ENCODE assay signal across 17 mouse cellular contexts in the genomic region with DNA sequence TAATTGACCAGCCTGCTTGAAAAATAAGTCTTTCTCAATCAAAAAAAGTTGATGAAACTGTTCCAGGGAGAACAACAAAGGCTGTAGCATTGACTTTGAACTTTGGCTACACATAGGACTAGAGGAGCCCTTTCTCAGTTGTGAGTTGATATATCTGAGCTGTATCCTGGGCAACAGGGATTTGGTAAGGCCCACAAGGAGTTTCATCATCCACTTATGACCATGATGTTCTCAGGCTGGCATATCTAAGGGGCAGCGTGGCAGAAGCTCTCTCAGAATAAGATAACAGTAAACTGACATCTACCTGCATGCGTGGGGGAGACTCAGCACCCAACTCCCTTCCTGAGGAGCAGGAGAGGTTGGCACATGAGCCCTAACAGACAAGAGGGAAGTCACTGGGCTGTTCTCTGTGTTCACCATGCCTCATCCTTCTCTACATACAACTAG. TPM values are rescaled to one million over a fixed set of nuclear protein-coding genes. Genes with fewer than 3 reads are reported as not detected.
DNase-seq lines count a peak whose midpoint lies in the region; TF ChIP-seq lines count a peak whose summit lies in the region.
"Had no signal": no experiment of that assay in that cellular context is flagged by ENCODE, and none has a peak within 500 bp of the region (broad histone marks: within the 10 kb centered on the region; RNA-seq: fewer than 3 reads in every experiment).

No protein-coding gene starts in this region.

- peak overlapping the region; percentile 52 for H3K4me3 ChIP-seq in heart, adult 2 months
- peak overlapping the region; percentile 47 for H3K4me3 ChIP-seq in thymus, adult 2 months (ENCODE audit: control insufficient read depth, insufficient read depth, low read length)
- peak overlapping the region; percentile 57 for H3K4me3 ChIP-seq in macrophage (ENCODE audit: inconsistent target)
- H3K4me3 ChIP-seq: embryonic facial prominence, embryonic 10.5 days; hindbrain, embryonic 12.5 days; kidney, embryonic 15.5 days; lung, embryonic 15.5 days; midbrain, embryonic 15.5 days; neural tube, embryonic 15.5 days had no signal

- no peak for TF ChIP-seq EP300 in heart, adult 2 months (IDR thresholded peaks at IDR 0.05; ENCODE audit: insufficient read depth, low read depth, low read length)

- 79% methylated on average over 2 of the region's 2 CpGs for WGBS in heart, adult 2 months
- 11% methylated on average over 2 of the region's 2 CpGs for WGBS in thymus, adult 2 months
- WGBS in macrophage (ENCODE audit: missing documents), result 11% methylated on average over 2 of the region's 2 CpGs

- no peaks in the 10 kb centered on the region for H3K27me3 ChIP-seq in heart, adult 2 months (ENCODE audit: control insufficient read depth, insufficient read depth, low read length)
- no peaks in the 10 kb centered on the region for H3K27me3 ChIP-seq in thymus, adult 2 months (ENCODE audit: control insufficient read depth, insufficient read depth, low read length)
- H3K27me3 ChIP-seq: hindbrain, embryonic 12.5 days; kidney, embryonic 15.5 days; lung, embryonic 15.5 days; midbrain, embryonic 15.5 days; neural tube, embryonic 15.5 days had no signal

- H3K4me1 ChIP-seq in heart, adult 2 months (ENCODE audit: control insufficient read depth, insufficient read depth, low read length), result peaks cover 11% of the 10 kb centered on the region
- peaks cover 40% of the 10 kb centered on the region for H3K4me1 ChIP-seq in thymus, adult 2 months (replicated peaks; ENCODE audit: control insufficient read depth, insufficient read depth, low read length)
- H3K4me1 ChIP-seq: embryonic facial prominence, embryonic 10.5 days; hindbrain, embryonic 12.5 days; midbrain, embryonic 15.5 days; neural tube, embryonic 15.5 days had no signal

- H3K9ac ChIP-seq in heart, adult 2 months (ENCODE audit: low read depth, low read length), result no peak overlapping the region
- H3K9ac ChIP-seq: hindbrain, embryonic 12.5 days; kidney, embryonic 15.5 days; lung, embryonic 15.5 days; midbrain, embryonic 15.5 days; neural tube, embryonic 15.5 days had no signal

- no peak for TF ChIP-seq CTCF in heart, adult 2 months (IDR thresholded peaks at IDR 0.05)
- no peak for TF ChIP-seq CTCF in thymus, adult 2 months (IDR thresholded peaks at IDR 0.05; ENCODE audit: borderline replicate concordance, control insufficient read depth, extremely low read depth, insufficient read depth, low read length, poor library complexity)

- peaks cover 4% of the 10 kb centered on the region for H3K36me3 ChIP-seq in heart, adult 2 months (ENCODE audit: control insufficient read depth, insufficient read depth, low read length)
- H3K36me3 ChIP-seq in thymus, adult 2 months (ENCODE audit: control insufficient read depth, insufficient read depth, low read length), result peaks cover 43% of the 10 kb centered on the region
- no peaks in the 10 kb centered on the region; the same call in 1 of the 2 replicates for H3K36me3 ChIP-seq in macrophage (ENCODE audit: inconsistent target)
- H3K36me3 ChIP-seq: embryonic facial prominence, embryonic 10.5 days; hindbrain, embryonic 12.5 days; kidney, embryonic 15.5 days; lung, embryonic 15.5 days; midbrain, embryonic 15.5 days; neural tube, embryonic 15.5 days had no signal

- TF ChIP-seq POLR2A in heart, adult 2 months (IDR thresholded peaks at IDR 0.05; ENCODE audit: insufficient read depth, low read depth, low read length), result no peak
- no peak for TF ChIP-seq POLR2A in thymus, adult 2 months (IDR thresholded peaks at IDR 0.05; ENCODE audit: control insufficient read depth, extremely low read depth, insufficient read depth, low read length, poor library complexity)

- no peaks in the 10 kb centered on the region for H3K79me2 ChIP-seq in heart, adult 2 months (replicated peaks; ENCODE audit: control insufficient read depth, insufficient read depth, low read length)
- H3K79me2 ChIP-seq in macrophage (ENCODE audit: inconsistent target), result peaks cover 58% of the 10 kb centered on the region

- peak overlapping the region; percentile 87 for H3K27ac ChIP-seq in heart, adult 2 months
- peak overlapping the region; percentile 95 for H3K27ac ChIP-seq in thymus, adult 2 months (ENCODE audit: control insufficient read depth, insufficient read depth, low read length)
- peak overlapping the region; percentile 76 for H3K27ac ChIP-seq in macrophage
- H3K27ac ChIP-seq: embryonic facial prominence, embryonic 10.5 days; hindbrain, embryonic 12.5 days; kidney, embryonic 15.5 days; lung, embryonic 15.5 days; midbrain, embryonic 15.5 days; neural tube, embryonic 15.5 days had no signal

- intact Hi-C loops in heart, adult 2 months (cut with DNase I), result loop anchor here (2.0 kb wide), 1 partner anchor 21 kb away; no protein-coding TSS in a partner anchor

- no peak for DNase-seq in heart, adult 2 months
- DNase-seq in heart, adult 9 months (ENCODE audit: low spot score in 2 of 2), result no peak
- no peak for DNase-seq in thymus, adult 2 months
- DNase-seq in thymus, postnatal 25 days, result no peak
- DNase-seq in adrenal gland, adult (ENCODE audit: inconsistent age in 2 of 2, low spot score in 1 of 2), result no peak
- no peak for DNase-seq in right cerebral cortex, postnatal 25 days
- DNase-seq in natural killer cell, adult 2 months (ENCODE audit: low spot score in 2 of 2), result no peak
- DNase-seq: cerebellum, postnatal 10 days; heart, adult 18-20 months; right cerebral cortex, postnatal 4 days had no signal

RNA-seq across cellular contexts. Expression of gene Stard5, which starts 21.9 kb away (rescaled TPM):
- total RNA-seq in heart, adult 2 months (2021), result 1 to 10 TPM; 8.6 to 9.2 TPM
- 6.7 and 9.6 TPM in 2 replicates for polyA plus RNA-seq in heart, adult 2 months (2012; rRNA removed)
- 15.8 and 17.8 TPM in 2 replicates for polyA plus RNA-seq in thymus, adult 2 months (2012; rRNA removed)
- 100 to 1,000 TPM in 3 of 26 experiments, 10 to 100 TPM in 23; 43.6 to 155 (median 65.3) TPM for total RNA-seq in macrophage (2018; cell fraction: chromatin; rRNA removed)
- total RNA-seq in macrophage (2018; cell fraction: cytosol; rRNA removed), result 10 to 100 TPM; 24.2 to 49.4 (median 32.9) TPM
- 100 to 1,000 TPM in 2 of 26 experiments, 10 to 100 TPM in 24; 38.4 to 155 (median 62.9) TPM for total RNA-seq in macrophage (2018; cell fraction: nucleus; rRNA removed)
- polyA plus RNA-seq in macrophage (2018), result 28.1 to 48.0 TPM (median 29.5 TPM) in 3 replicates
